Mouse (Mus musculus): Measurements from ENCODE around the gene Mrto4. TPM values are rescaled to one million over a fixed set of nuclear protein-coding genes. Genes with fewer than 3 reads are reported as not detected.
A peak's percentile ranks its signal among the peaks of the same experiment; 100 is the strongest.

Gene Mrto4
- polyA plus RNA-seq, 1 experiment from 2014 or later: 109 TPM

DNA sequence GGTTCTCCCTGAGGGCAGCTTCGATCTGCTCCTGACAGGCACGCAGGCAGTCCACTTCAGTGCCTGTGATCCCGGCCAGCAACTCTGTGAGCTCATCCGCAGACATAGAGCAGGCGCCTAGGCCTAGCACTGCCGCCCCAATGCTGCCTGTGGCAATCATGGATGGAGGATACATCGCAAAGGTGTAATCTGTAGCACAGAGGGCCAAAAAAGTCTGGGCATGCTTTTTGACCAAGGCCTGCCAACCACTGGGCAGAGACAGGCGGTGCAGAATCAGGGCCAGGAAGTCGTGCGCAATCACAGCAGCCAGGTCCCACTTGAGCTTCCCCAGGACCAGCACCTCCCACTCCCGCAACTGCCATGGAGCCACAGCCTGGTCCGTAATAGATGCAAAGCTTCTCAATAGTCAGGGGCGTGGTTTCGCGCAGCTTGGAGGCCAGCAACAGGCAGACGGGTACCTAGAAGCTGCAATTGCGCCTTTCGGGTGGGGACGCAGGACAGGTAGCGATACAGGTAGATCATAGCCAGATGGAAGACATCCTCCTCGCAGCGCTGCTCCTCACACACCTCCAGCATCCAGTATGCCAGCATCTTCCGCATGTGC lies 6.9 kb downstream of the Mrto4 start:
- H3K36me3 ChIP-seq (ENCODE audit: control insufficient read depth, insufficient read depth, low read length): peaks cover 13% of the 10 kb centered on the region; the same call in 1 of the 2 replicates
- H3K27me3 ChIP-seq (replicated peaks; ENCODE audit: control insufficient read depth, insufficient read depth, low read length): no peaks in the 10 kb centered on the region
- no peak overlapping the region for H3K27ac ChIP-seq (ENCODE audit: low read length)
- H3K4me3 ChIP-seq (ENCODE audit: low read length): no peak overlapping the region
- no peaks in the 10 kb centered on the region for H3K9me3 ChIP-seq (ENCODE audit: control insufficient read depth, low read length)
- H3K4me1 ChIP-seq (ENCODE audit: control insufficient read depth, insufficient read depth, low read length): peaks cover 2% of the 10 kb centered on the region; the same call in 1 of the 2 replicates
- ATAC-seq: no peak
- H3K4me2 ChIP-seq (ENCODE audit: low read depth, low read length): no peak overlapping the region
- H3K9ac ChIP-seq (ENCODE audit: low read depth, low read length): no peak overlapping the region
- 78% methylated on average over 23 of the region's 23 CpGs for WGBS

DNA sequence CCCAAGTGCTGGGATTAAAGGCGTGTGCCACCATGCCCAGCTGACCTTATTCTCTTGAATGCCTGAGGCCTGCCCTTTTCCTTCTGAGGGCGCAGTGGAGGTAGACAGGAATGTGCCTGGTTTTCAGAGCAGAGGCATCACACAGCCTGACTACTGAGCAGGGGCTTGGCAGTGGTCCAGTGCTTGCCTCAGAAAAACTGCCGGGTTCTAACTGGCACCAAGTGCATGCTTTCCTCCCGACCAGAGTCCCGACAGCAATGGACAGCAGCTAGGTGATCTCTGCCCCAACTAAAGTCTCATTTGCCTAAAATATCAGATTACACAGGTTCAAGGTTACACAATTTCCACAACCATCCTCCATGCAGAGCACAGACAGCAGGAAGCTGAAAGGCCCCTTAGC lies 8.7 kb downstream of the Mrto4 start:
- H3K9me3 ChIP-seq (ENCODE audit: control insufficient read depth, low read length): no peaks in the 10 kb centered on the region
- no peaks in the 10 kb centered on the region for H3K4me1 ChIP-seq (ENCODE audit: control insufficient read depth, insufficient read depth, low read length)
- H3K9ac ChIP-seq (ENCODE audit: low read depth, low read length): no peak overlapping the region
- no peak for ATAC-seq
- H3K27me3 ChIP-seq (replicated peaks; ENCODE audit: control insufficient read depth, insufficient read depth, low read length): no peaks in the 10 kb centered on the region
- no peak overlapping the region for H3K27ac ChIP-seq (ENCODE audit: low read length)
- H3K36me3 ChIP-seq (ENCODE audit: control insufficient read depth, insufficient read depth, low read length): 0 out of 2 replicates have a peak, but pooled peaks cover 6% of the 10 kb centered on the region
- 62% methylated on average over 5 of the region's 5 CpGs for WGBS
- no peak overlapping the region for H3K4me3 ChIP-seq (ENCODE audit: low read length)
- no peak overlapping the region for H3K4me2 ChIP-seq (ENCODE audit: low read depth, low read length)

DNA sequence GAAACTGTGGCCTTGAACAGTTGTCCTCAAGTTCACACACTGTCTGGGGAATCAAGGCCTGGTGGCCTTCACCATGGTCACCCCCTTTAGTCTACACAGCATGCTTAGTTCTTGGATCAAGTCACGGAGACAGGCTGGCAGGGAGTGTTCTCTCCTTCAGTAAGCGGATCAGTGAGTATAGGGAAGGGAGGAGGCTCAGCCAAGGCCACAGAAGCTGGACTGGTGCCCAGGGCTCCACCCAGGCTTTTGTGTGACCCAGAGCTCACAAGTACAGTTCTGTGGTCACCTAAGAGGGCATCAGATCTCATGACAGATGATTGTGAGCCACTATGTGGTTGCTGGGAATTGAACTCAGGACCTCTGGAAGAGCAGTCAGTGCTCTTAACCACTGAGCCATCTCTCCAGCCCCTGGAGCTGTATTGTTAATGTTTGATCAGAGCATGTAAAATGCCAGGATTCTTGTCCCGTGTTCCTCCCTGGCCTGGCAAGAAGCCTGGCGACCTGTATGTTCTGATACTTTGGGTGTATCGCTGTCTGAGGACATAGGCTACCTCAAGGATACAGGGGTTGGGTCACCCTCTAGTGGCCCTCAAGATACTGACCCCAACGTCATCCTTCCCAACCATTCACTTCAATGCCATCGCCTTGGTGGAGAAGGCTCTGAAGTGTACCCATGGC lies 10.7 kb downstream of the Mrto4 start:
- 76% methylated on average over 7 of the region's 7 CpGs for WGBS
- H3K4me2 ChIP-seq (ENCODE audit: low read depth, low read length): no peak overlapping the region
- H3K9ac ChIP-seq (ENCODE audit: low read depth, low read length): no peak overlapping the region
- 0 out of 2 replicates have a peak, but pooled peaks cover 3% of the 10 kb centered on the region for H3K4me1 ChIP-seq (ENCODE audit: control insufficient read depth, insufficient read depth, low read length)
- ATAC-seq: no peak
- H3K27me3 ChIP-seq (replicated peaks; ENCODE audit: control insufficient read depth, insufficient read depth, low read length): no peaks in the 10 kb centered on the region; the same call in 1 of the 2 replicates
- H3K4me3 ChIP-seq (ENCODE audit: low read length): no peak overlapping the region
- H3K36me3 ChIP-seq (ENCODE audit: control insufficient read depth, insufficient read depth, low read length): no peaks in the 10 kb centered on the region
- no peak overlapping the region for H3K27ac ChIP-seq (ENCODE audit: low read length)
- H3K9me3 ChIP-seq (ENCODE audit: control insufficient read depth, low read length): no peaks in the 10 kb centered on the region

DNA sequence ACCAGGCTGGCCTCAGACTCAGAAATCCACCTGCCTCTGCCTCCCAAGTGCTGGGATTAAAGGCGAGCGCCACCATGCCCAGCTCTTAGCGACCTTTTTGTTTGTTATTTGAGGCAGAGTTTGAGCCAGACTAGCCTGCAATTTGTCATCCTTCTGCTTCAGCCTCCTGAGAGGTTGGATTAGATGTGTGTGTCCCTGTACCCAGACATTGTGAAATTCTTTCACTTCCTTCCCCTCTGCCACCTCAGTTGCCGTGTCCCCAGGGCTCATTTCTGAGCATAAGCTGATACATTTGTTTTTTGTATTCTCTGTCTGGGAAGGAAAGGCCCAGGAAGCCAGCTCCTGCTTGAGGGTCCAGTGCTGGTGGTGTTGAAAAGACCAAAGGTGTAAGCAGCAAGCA lies 11.5 kb downstream of the Mrto4 start:
- Histone ChIP-seq H3K36me3 (ENCODE audit: control insufficient read depth, insufficient read depth, low read length) (no peaks in the 10 kb centered on the region), H3K27ac (ENCODE audit: low read length) (no peak overlapping the region), H3K9me3 (ENCODE audit: control insufficient read depth, low read length) (no peaks in the 10 kb centered on the region), H3K4me1 (ENCODE audit: control insufficient read depth, insufficient read depth, low read length) (0 out of 2 replicates have a peak, but pooled peaks cover 3% of the 10 kb centered on the region), H3K27me3 (replicated peaks; ENCODE audit: control insufficient read depth, insufficient read depth, low read length) (no peaks in the 10 kb centered on the region; the same call in 1 of the 2 replicates), H3K9ac (ENCODE audit: low read depth, low read length) (no peak overlapping the region), H3K4me3 (ENCODE audit: low read length) (no peak overlapping the region), H3K4me2 (ENCODE audit: low read depth, low read length) (no peak overlapping the region)
- no peak for ATAC-seq
- 71% methylated on average over 4 of the region's 4 CpGs for WGBS

DNA sequence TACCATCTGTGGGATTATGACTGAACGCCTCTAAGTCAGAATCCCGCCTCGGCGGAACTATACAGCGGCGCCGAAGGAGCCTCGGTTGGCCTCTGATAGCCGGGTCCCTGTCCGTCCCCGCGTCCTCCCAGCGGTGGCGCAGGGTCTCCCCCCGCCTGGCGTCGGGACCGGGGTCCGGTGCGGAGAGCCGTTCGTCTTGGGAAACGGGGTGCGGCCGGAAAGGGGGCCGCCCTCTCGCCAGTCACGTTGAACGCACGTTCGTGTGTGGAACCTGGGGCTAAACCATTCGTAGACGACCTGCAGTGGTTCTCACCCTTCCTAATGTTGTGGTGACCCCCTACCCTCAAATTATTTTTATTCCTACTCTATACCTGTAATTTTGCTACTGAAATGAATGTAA lies 14.2 kb downstream of the Mrto4 start:
- Histone ChIP-seq H3K4me2 (ENCODE audit: low read depth, low read length) (no peak overlapping the region), H3K4me3 (ENCODE audit: low read length) (no peak overlapping the region), H3K9ac (ENCODE audit: low read depth, low read length) (no peak overlapping the region), H3K4me1 (ENCODE audit: control insufficient read depth, insufficient read depth, low read length) (0 out of 2 replicates have a peak, but pooled peaks cover 3% of the 10 kb centered on the region), H3K9me3 (ENCODE audit: control insufficient read depth, low read length) (no peaks in the 10 kb centered on the region), H3K36me3 (ENCODE audit: control insufficient read depth, insufficient read depth, low read length) (no peaks in the 10 kb centered on the region), H3K27ac (ENCODE audit: low read length) (no peak overlapping the region), H3K27me3 (replicated peaks; ENCODE audit: control insufficient read depth, insufficient read depth, low read length) (no peaks in the 10 kb centered on the region; the same call in 1 of the 2 replicates)
- no peak for ATAC-seq
- 52% methylated on average over 33 of the region's 33 CpGs for WGBS

DNA sequence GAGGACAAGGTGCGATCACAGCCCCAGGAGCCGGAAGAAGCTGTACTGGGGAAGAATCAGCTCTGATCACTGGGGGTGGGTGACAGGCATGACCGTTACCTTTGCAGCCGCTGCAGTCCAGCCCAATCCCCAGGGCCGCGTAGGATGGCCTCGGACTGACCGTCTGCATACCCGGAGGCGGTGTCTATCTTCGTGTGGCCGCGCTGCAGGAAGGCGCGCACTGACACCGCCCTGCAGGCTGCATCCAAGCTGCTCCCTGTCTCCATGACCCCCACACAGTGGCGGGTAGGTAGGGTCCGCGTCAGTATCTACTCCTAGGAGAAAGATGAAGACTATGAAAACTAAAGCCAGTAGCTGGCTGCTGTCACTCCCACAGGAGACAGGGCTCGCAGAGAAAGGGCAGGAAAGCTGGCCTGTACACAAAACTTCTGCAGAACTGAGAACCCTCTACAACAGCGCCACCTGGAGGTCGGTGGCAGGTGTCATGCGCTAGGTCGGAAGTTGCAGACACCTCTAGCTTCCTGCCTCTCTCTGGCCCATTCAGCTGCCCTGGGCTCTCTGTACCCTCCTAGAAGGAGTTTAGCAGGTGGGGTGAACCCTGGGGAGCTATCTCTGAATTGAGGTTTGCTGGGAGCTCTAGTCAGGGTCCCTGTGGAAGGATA lies 15.4 kb downstream of the Mrto4 start:
- Histone ChIP-seq H3K4me1 (ENCODE audit: control insufficient read depth, insufficient read depth, low read length) (0 out of 2 replicates have a peak, but pooled peaks cover 3% of the 10 kb centered on the region), H3K27ac (ENCODE audit: low read length) (no peak overlapping the region), H3K27me3 (replicated peaks; ENCODE audit: control insufficient read depth, insufficient read depth, low read length) (no peaks in the 10 kb centered on the region; the same call in 1 of the 2 replicates), H3K36me3 (ENCODE audit: control insufficient read depth, insufficient read depth, low read length) (no peaks in the 10 kb centered on the region), H3K4me2 (ENCODE audit: low read depth, low read length) (peak overlapping the region; percentile 55), H3K9me3 (ENCODE audit: control insufficient read depth, low read length) (no peaks in the 10 kb centered on the region), H3K9ac (ENCODE audit: low read depth, low read length) (peak overlapping the region; percentile 62), H3K4me3 (ENCODE audit: low read length) (peak overlapping the region; percentile 33)
- 19% methylated on average over 24 of the region's 24 CpGs for WGBS
- peak; percentile 82 for ATAC-seq

DNA sequence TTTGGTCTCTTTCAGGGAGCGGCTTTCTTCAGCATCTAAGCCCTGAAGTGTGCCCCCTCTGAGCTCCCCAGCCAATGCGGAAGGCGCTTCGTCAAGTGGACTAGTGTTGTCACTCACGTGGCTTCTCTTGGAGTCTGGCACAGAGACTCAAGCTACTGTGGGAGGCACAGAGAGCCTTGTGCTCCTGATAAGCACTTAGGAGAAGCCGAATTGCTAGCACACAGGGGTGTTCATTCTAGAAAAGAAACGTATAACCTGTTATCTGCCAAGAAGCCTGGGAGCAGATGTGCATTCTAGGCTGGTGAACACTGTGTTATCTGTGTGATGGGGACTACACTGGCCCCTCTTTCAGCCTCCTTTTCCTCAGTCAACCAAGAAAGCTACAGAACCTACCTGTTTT lies 16.9 kb downstream of the Mrto4 start:
- H3K27me3 ChIP-seq (replicated peaks; ENCODE audit: control insufficient read depth, insufficient read depth, low read length): no peaks in the 10 kb centered on the region; the same call in 1 of the 2 replicates
- H3K9me3 ChIP-seq (ENCODE audit: control insufficient read depth, low read length): no peaks in the 10 kb centered on the region
- 0 out of 2 replicates have a peak, but pooled peaks cover 3% of the 10 kb centered on the region for H3K4me1 ChIP-seq (ENCODE audit: control insufficient read depth, insufficient read depth, low read length)
- peak overlapping the region; percentile 7; the same call in 1 of the 2 replicates for H3K27ac ChIP-seq (ENCODE audit: low read length)
- no peaks in the 10 kb centered on the region for H3K36me3 ChIP-seq (ENCODE audit: control insufficient read depth, insufficient read depth, low read length)
- H3K4me2 ChIP-seq (ENCODE audit: low read depth, low read length): no peak overlapping the region
- H3K9ac ChIP-seq (ENCODE audit: low read depth, low read length): no peak overlapping the region
- H3K4me3 ChIP-seq (ENCODE audit: low read length): no peak overlapping the region
- WGBS: 42% methylated on average over 7 of the region's 7 CpGs
- ATAC-seq: peak; percentile 39

DNA sequence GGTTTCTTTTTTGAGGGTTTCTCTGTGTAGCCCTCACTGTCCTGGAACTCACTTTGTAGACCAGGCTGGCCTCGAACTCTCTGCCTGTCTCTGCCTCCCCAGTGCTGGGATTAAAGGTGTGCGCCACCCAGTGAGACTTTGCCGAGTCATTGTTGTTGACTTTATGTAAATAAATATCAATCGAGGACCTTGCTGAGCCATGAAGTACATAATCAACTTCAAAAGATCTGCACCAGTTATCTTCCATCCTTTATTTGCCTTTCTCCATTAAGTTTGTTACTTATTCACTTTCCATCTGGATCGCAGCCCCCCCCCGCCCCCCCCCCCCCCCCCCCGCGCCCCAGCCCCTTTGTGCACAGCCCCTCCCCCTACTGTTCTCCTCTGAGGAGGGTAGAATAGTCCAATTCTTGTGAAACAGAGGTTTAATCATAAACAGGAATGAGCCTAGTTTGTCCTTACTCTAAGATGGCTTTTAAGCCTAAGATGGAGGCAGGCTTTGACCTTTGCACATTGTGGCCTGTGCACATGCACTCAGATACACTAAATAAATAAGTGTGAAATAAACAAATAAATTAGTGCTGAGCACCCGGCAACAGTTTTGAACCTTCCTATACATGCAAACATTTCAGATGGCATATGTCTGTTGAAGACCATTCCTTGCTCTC lies 17.6 kb downstream of the Mrto4 start:
- H3K9me3 ChIP-seq (ENCODE audit: control insufficient read depth, low read length): no peaks in the 10 kb centered on the region
- peak; percentile 40; the same call in 1 of the 2 replicates for ATAC-seq
- peak overlapping the region; percentile 7; the same call in 1 of the 2 replicates for H3K27ac ChIP-seq (ENCODE audit: low read length)

DNA sequence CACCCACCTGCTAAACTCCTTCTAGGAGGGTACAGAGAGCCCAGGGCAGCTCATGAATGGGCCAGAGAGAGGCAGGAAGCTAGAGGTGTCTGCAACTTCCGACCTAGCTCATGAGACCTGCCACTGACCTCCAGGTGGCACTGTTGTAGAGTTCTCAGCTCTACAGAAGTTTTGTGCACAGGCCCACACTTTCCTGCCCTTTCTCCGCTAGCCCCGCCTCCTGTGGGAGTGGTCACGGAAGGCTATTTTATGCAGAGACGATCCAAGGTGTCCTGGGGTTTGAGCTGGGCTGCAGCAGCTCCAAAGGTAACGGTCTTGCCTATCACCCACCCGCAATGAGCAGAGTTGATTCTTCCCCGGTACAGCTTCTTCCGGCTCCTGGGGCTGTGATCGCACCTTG lies 21.8 kb downstream of the Mrto4 start:
- no peak overlapping the region for H3K27ac ChIP-seq (ENCODE audit: low read length)
- 6% methylated on average over 10 of the region's 10 CpGs for WGBS
- ATAC-seq: peak; percentile 89

More for the DNA sequence above, 17.6 kb downstream of the Mrto4 start:
- Histone ChIP-seq H3K4me2 (ENCODE audit: low read depth, low read length) (no peak overlapping the region), H3K27me3 (replicated peaks; ENCODE audit: control insufficient read depth, insufficient read depth, low read length) (no peaks in the 10 kb centered on the region; the same call in 1 of the 2 replicates), H3K4me1 (ENCODE audit: control insufficient read depth, insufficient read depth, low read length) (0 out of 2 replicates have a peak, but pooled peaks cover 3% of the 10 kb centered on the region), H3K36me3 (ENCODE audit: control insufficient read depth, insufficient read depth, low read length) (no peaks in the 10 kb centered on the region), H3K9ac (ENCODE audit: low read depth, low read length) (no peak overlapping the region), H3K4me3 (ENCODE audit: low read length) (no peak overlapping the region)
- 40% methylated on average over 7 of the region's 9 CpGs for WGBS

More for the DNA sequence above, 21.8 kb downstream of the Mrto4 start:
- Histone ChIP-seq H3K4me1 (ENCODE audit: control insufficient read depth, insufficient read depth, low read length) (no peaks in the 10 kb centered on the region), H3K9ac (ENCODE audit: low read depth, low read length) (peak overlapping the region; percentile 17; the same call in 1 of the 2 replicates), H3K4me3 (ENCODE audit: low read length) (peak overlapping the region; percentile 30), H3K27me3 (replicated peaks; ENCODE audit: control insufficient read depth, insufficient read depth, low read length) (no peaks in the 10 kb centered on the region), H3K36me3 (ENCODE audit: control insufficient read depth, insufficient read depth, low read length) (no peaks in the 10 kb centered on the region), H3K9me3 (ENCODE audit: control insufficient read depth, low read length) (no peaks in the 10 kb centered on the region), H3K4me2 (ENCODE audit: low read depth, low read length) (peak overlapping the region; percentile 41)

Measured in intestine, embryonic 16.5 days (tissue).